Mouse (Mus musculus): ENCODE results near the gene Arfgef2.

Arfgef2 gene

GRCm38 (mm10) chr2:166806813-166807212 lies 1.4 kb downstream of the Arfgef2 start:
- no peak for DNase-seq

GRCm38 (mm10) chr2:166809499-166809898 lies 4.1 kb downstream of the Arfgef2 start:
- DNase-seq, result no peak

GRCm38 (mm10) chr2:166810821-166811220 lies 5.4 kb downstream of the Arfgef2 start:
- no peak for DNase-seq

- no peak for DNase-seq
Observed at GRCm38 (mm10) chr2:166818463-166819143, 13.2 kb downstream of the Arfgef2 start.

- no peak for DNase-seq
Observed at GRCm38 (mm10) chr2:166819849-166820248, 14.5 kb downstream of the Arfgef2 start.

GRCm38 (mm10) chr2:166820844-166821243 lies 15.5 kb downstream of the Arfgef2 start:
- DNase-seq, result no peak

- no peak for DNase-seq
Observed at GRCm38 (mm10) chr2:166821406-166821805, 16.0 kb downstream of the Arfgef2 start.

GRCm38 (mm10) chr2:166822119-166822826 lies 16.9 kb downstream of the Arfgef2 start:
- DNase-seq, result no peak

GRCm38 (mm10) chr2:166822901-166823300 lies 17.5 kb downstream of the Arfgef2 start:
- no peak for DNase-seq

GRCm38 (mm10) chr2:166824386-166824785 lies 19.0 kb downstream of the Arfgef2 start:
- no peak for DNase-seq

GRCm38 (mm10) chr2:166824998-166825397 lies 19.6 kb downstream of the Arfgef2 start:
- DNase-seq, result no peak

- DNase-seq, result no peak
Observed at GRCm38 (mm10) chr2:166826491-166827224, 21.3 kb downstream of the Arfgef2 start.

GRCm38 (mm10) chr2:166828306-166828705 lies 22.9 kb downstream of the Arfgef2 start:
- DNase-seq, result no peak

- no peak for DNase-seq
Observed at GRCm38 (mm10) chr2:166830350-166830749, 25.0 kb downstream of the Arfgef2 start.

GRCm38 (mm10) chr2:166834091-166834490 lies 28.7 kb downstream of the Arfgef2 start:
- no peak for DNase-seq

GRCm38 (mm10) chr2:166834796-166835195 lies 29.4 kb downstream of the Arfgef2 start:
- no peak for DNase-seq

- no peak for DNase-seq
Observed at GRCm38 (mm10) chr2:166835581-166835980, 30.2 kb downstream of the Arfgef2 start.

GRCm38 (mm10) chr2:166841813-166842212 lies 36.4 kb downstream of the Arfgef2 start:
- DNase-seq, result no peak

- DNase-seq, result no peak
Observed at GRCm38 (mm10) chr2:166850691-166851090, 45.3 kb downstream of the Arfgef2 start.

GRCm38 (mm10) chr2:166852270-166852669 lies 46.9 kb downstream of the Arfgef2 start:
- no peak for DNase-seq

GRCm38 (mm10) chr2:166855771-166856170 lies 50.4 kb downstream of the Arfgef2 start:
- DNase-seq, result no peak

- DNase-seq, result no peak
Observed at GRCm38 (mm10) chr2:166856366-166856765, 51.0 kb downstream of the Arfgef2 start.

GRCm38 (mm10) chr2:166857118-166857517 lies 51.7 kb downstream of the Arfgef2 start:
- no peak for DNase-seq

GRCm38 (mm10) chr2:166859214-166859613 lies 53.8 kb downstream of the Arfgef2 start:
- DNase-seq, result no peak
